Mouse (Mus musculus) liver, embryonic 12.5 days (tissue): ENCODE measurements around the gene F2. TPM values are rescaled to one million over a fixed set of nuclear protein-coding genes. Genes with fewer than 3 reads are reported as not detected.

ENCODE experiments used
- ATAC-seq: fragments of 200-750 bp; cut with Nextera tagmentation; 2 replicates; pipeline ENCODE4 v1.8.0; 2017; ENCODE audit warnings: moderate number of reproducible peaks, mild to moderate bottlenecking, moderate library complexity
- H3K27ac ChIP-seq: fragments of 300-500 bp; sonication (generic); 2 replicates; pipeline ENCODE4 v1.5.1; 2016; ENCODE audit warnings: mild to moderate bottlenecking
- H3K27me3 ChIP-seq: fragments of 300-500 bp; sonication (generic); replicated peaks from 2 replicates; pipeline ENCODE4 v1.6.1; 2016; ENCODE audit warnings: mild to moderate bottlenecking, moderate library complexity
- H3K36me3 ChIP-seq: fragments of 300-500 bp; sonication (generic); 2 replicates; pipeline ENCODE4 v1.6.1; 2016; ENCODE audit warnings: mild to moderate bottlenecking, moderate library complexity
- H3K4me1 ChIP-seq: fragments of 300-500 bp; sonication (generic); 2 replicates; pipeline ENCODE4 v1.6.1; 2016
- H3K4me2 ChIP-seq: fragments of 300-500 bp; sonication (generic); 2 replicates; pipeline ENCODE4 v1.6.1; 2016; ENCODE audit warnings: mild to moderate bottlenecking, moderate library complexity
- H3K4me3 ChIP-seq: fragments of 300-500 bp; sonication (generic); 2 replicates; pipeline ENCODE4 v1.5.1; 2016; ENCODE audit warnings: mild to moderate bottlenecking, moderate library complexity
- H3K9ac ChIP-seq: fragments of 300-500 bp; sonication (generic); 2 replicates; pipeline ENCODE4 v1.6.1; 2016; ENCODE audit warnings: mild to moderate bottlenecking, moderate library complexity
- H3K9me3 ChIP-seq: fragments of 300-500 bp; sonication (generic); replicated peaks from 2 replicates; pipeline ENCODE4 v1.6.1; 2016; ENCODE audit warnings: mild to moderate bottlenecking, moderate library complexity
- WGBS: fragments of 180-500 bp; shearing (Covaris S2); methylation state at CpG from one replicate; pipeline ENCODE4 v1.1.7; 2016; ENCODE audit not compliant: insufficient replicate concordance; 5-methylcytosine and 5-hydroxymethylcytosine counted together
- polyA plus RNA-seq: library from polyadenylated mRNA; unstranded; fragments of >200 nt; fragmentation: Nextera tagmentation; extraction: Ambion mirVana; gene quantifications from 2 replicates; pipeline ENCODE4 v1.2.1, GENCODE M21; 2016

Gene F2
- polyA plus RNA-seq, result 121 and 125 TPM in 2 replicates

DNA sequence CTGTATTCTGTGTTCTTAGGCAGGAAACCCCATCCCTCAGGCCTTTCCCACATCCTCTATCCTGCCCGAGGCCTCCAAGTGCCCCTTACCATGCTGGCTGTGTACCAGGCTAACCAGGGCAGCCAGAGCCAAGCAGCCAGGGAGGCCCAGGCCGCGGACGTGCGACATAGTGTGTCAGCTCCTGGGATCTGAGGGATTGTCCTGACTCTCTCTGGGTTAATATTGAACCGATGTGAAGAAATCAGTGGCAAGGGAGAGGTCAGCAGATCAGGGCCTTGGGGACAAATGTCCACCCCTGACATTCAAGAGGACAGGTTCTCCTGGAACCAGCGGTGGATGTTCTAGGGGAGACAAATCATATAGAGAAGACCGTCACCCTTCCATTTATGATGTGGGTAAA is at the start of gene F2:
F2 (minus strand) TSS at position 186 of the 400 bp plus-strand sequence.
- ATAC-seq, result peak; percentile 30; the same call in 1 of the 2 replicates
- H3K27me3 ChIP-seq, result no peaks in the 10 kb centered on the region
- H3K4me3 ChIP-seq, result peak within 1 kb of the TSS; percentile 42
- H3K9me3 ChIP-seq, result no peaks in the 10 kb centered on the region
- peak within 1 kb of the TSS; percentile 57 for H3K4me2 ChIP-seq
- H3K36me3 ChIP-seq, result no peaks in the 10 kb centered on the region
- H3K4me1 ChIP-seq, result peaks cover 48% of the 10 kb centered on the region
- peak within 1 kb of the TSS; percentile 59 for H3K27ac ChIP-seq
- H3K9ac ChIP-seq, result peak within 1 kb of the TSS; percentile 54
- 69% methylated on average over 8 of the region's 8 CpGs for WGBS

GRCm38 (mm10) chr2:91683919-91684318 is 47.7 kb upstream of the F2 start:
- Histone ChIP-seq H3K9me3 (no peaks in the 10 kb centered on the region), H3K4me3 (no peak overlapping the region), H3K4me2 (no peak overlapping the region), H3K27ac (no peak overlapping the region), H3K9ac (no peak overlapping the region), H3K36me3 (peaks cover 78% of the 10 kb centered on the region), H3K4me1 (no peaks in the 10 kb centered on the region), H3K27me3 (no peaks in the 10 kb centered on the region)
- no peak for ATAC-seq
- 73% methylated on average over 8 of the region's 8 CpGs for WGBS

DNA sequence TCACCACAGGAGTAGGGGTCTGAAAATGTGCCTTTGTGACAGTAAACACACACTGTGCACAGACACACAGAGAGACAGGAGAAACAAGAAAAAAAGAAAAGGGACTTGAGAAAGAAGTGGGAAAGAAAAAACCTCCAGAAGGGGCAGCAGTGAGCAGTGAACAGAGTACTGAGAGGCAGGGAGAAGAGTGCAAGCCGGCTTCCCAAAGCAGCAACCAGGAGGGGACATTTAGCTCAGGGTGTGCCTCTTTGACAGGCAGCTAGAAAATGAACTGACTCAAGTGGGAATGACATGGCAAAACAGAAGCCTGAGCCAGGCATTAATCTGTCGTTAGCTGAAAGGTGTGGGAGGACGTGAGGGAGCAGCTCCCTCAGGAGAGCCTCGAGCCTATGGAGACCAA is 46.6 kb upstream of the F2 start:
- Histone ChIP-seq H3K4me1 (no peaks in the 10 kb centered on the region), H3K36me3 (peaks cover 80% of the 10 kb centered on the region), H3K4me3 (no peak overlapping the region), H3K4me2 (no peak overlapping the region), H3K27ac (no peak overlapping the region), H3K9ac (no peak overlapping the region), H3K9me3 (no peaks in the 10 kb centered on the region), H3K27me3 (no peaks in the 10 kb centered on the region)
- peak; percentile 51 for ATAC-seq
- WGBS, result 38% methylated on average over 4 of the region's 4 CpGs

- Histone ChIP-seq H3K4me2 (no peak overlapping the region), H3K27me3 (no peaks in the 10 kb centered on the region), H3K9me3 (no peaks in the 10 kb centered on the region), H3K27ac (no peak overlapping the region), H3K9ac (no peak overlapping the region), H3K4me3 (no peak overlapping the region), H3K4me1 (no peaks in the 10 kb centered on the region), H3K36me3 (peaks cover 93% of the 10 kb centered on the region)
- no peak for ATAC-seq
Measured at GRCm38 (mm10) chr2:91676961-91677360, 40.7 kb upstream of the F2 start.

- Histone ChIP-seq H3K27me3 (no peaks in the 10 kb centered on the region), H3K4me3 (no peak overlapping the region), H3K9me3 (no peaks in the 10 kb centered on the region), H3K4me1 (no peaks in the 10 kb centered on the region), H3K4me2 (no peak overlapping the region), H3K27ac (no peak overlapping the region), H3K9ac (no peak overlapping the region), H3K36me3 (peaks cover 93% of the 10 kb centered on the region)
- WGBS, result 57% methylated on average over 2 of the region's 2 CpGs
- no peak for ATAC-seq
Measured at GRCm38 (mm10) chr2:91676420-91676819, 40.2 kb upstream of the F2 start.

DNA sequence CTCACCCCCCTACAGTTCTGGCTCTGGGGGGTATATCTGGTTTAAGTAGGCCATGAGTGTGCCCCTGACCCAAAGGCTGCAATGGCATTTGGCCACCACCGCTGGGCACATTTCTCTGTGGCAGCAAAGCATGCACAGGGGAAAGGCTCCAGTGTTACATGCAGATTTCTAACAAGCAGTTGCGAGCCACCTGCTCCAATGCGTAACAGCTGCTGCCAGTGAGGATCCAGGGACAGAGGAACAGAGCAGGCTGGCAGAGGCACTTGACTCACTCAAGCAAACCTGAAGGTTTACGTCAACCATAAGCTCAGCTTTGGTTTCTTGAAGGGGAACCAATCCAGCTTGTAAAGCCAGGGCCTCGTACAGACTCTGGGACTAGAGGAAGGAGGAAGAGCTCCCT is 38.7 kb upstream of the F2 start:
- Histone ChIP-seq H3K36me3 (peaks cover 93% of the 10 kb centered on the region), H3K4me1 (no peaks in the 10 kb centered on the region), H3K9me3 (no peaks in the 10 kb centered on the region), H3K27me3 (no peaks in the 10 kb centered on the region), H3K27ac (no peak overlapping the region), H3K4me2 (no peak overlapping the region), H3K4me3 (no peak overlapping the region), H3K9ac (no peak overlapping the region)
- no peak for ATAC-seq
- 90% methylated on average over 5 of the region's 5 CpGs for WGBS

DNA sequence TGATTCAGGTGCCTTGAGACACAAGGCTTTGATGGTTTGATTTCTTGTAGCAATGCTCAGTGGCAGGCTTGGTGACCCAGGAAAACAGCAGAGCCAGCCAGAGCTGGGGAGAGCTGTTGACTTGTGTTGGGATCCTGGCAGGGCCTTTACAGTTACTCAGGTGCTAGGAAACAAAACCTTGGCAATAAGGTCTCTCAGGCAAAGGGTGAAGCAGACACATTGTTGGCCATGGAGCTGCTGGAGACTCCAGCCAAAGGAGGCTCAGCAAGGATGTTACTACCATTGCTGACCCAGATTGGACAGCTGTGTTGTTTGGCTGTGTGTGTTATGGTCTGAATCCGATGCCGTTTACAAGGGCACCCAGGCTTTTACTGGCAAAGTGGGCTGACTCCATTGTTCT is 37.4 kb upstream of the F2 start:
- ATAC-seq, result no peak
- no peak overlapping the region for H3K9ac ChIP-seq
- H3K27me3 ChIP-seq, result no peaks in the 10 kb centered on the region
- H3K4me3 ChIP-seq, result no peak overlapping the region
- no peaks in the 10 kb centered on the region for H3K4me1 ChIP-seq
- H3K4me2 ChIP-seq, result no peak overlapping the region
- no peak overlapping the region for H3K27ac ChIP-seq
- no peaks in the 10 kb centered on the region for H3K9me3 ChIP-seq
- H3K36me3 ChIP-seq, result peaks cover 93% of the 10 kb centered on the region
- 86% methylated on average over 2 of the region's 2 CpGs for WGBS

DNA sequence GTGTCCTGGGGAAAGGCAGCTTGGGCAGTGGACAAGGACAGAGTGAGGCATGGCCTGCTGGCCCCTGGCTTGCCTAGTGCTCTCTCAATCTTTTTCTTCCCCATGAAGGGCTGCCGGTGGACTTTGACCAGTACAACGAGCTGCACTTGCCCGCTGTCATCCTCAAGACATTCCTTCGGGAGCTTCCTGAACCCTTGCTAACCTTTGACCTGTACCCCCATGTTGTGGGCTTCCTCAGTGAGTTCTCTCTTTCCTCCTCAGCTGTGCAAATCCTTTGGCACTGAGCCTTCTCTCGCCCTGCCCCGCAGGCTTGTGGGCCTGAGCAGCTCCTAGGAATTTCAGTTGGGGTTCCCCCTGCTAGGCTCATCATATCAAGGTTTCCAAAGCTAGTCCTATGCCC is 33.8 kb upstream of the F2 start:
- 74% methylated on average over 6 of the region's 6 CpGs for WGBS
- Histone ChIP-seq H3K27ac (no peak overlapping the region), H3K27me3 (no peaks in the 10 kb centered on the region), H3K9me3 (no peaks in the 10 kb centered on the region), H3K4me3 (no peak overlapping the region), H3K4me2 (no peak overlapping the region), H3K9ac (no peak overlapping the region), H3K36me3 (peaks cover 88% of the 10 kb centered on the region), H3K4me1 (no peaks in the 10 kb centered on the region)
- no peak for ATAC-seq

DNA sequence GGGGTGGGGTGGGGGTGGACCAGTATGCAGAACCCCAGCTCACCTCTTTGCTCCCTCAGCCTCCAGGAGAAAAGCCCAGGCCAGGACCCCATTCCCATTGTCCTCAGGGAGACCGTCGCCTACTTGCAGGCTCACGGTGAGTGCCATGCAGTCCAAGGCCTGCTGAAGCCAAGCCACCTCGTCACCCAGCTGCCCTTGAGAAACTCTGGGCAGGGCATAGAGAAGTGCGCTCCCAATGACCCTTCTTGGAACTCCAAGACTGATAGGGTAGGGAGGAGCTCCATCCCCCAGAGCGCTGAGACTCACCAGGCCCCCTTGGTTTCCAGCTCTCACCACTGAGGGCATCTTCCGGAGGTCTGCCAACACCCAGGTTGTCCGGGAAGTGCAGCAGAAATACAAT is 33.1 kb upstream of the F2 start:
- Histone ChIP-seq H3K9me3 (no peaks in the 10 kb centered on the region), H3K27ac (no peak overlapping the region), H3K36me3 (peaks cover 88% of the 10 kb centered on the region), H3K4me1 (no peaks in the 10 kb centered on the region), H3K27me3 (no peaks in the 10 kb centered on the region), H3K9ac (no peak overlapping the region), H3K4me3 (no peak overlapping the region), H3K4me2 (no peak overlapping the region)
- 84% methylated on average over 8 of the region's 8 CpGs for WGBS
- no peak for ATAC-seq

DNA sequence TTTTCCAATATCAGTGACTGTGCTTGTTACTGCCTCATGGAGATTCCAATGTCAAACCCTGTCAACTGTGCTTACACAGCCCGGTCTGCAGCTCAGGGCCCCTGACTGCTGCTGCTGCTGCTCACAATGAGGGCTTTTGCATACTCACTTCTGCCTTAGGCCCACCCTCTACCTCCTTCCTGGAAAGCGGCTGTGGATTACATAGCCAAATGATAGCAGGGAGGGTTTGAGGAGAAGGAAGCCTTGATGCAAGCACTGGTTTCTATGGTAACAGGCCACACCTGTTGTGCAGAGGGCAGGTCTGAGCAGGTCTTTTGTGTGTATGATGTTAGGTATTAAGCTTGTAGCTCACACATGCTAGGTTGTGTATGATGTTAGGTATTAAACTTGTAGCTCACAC is 31.5 kb upstream of the F2 start:
- no peak overlapping the region for H3K27ac ChIP-seq
- no peak overlapping the region for H3K4me2 ChIP-seq
- no peak overlapping the region for H3K4me3 ChIP-seq
- no peak overlapping the region for H3K9ac ChIP-seq
- H3K4me1 ChIP-seq, result no peaks in the 10 kb centered on the region
- H3K9me3 ChIP-seq, result no peaks in the 10 kb centered on the region
- WGBS, result 71% methylated on average over 2 of the region's 2 CpGs
- ATAC-seq, result no peak
- H3K36me3 ChIP-seq, result peaks cover 91% of the 10 kb centered on the region
- no peaks in the 10 kb centered on the region for H3K27me3 ChIP-seq

DNA sequence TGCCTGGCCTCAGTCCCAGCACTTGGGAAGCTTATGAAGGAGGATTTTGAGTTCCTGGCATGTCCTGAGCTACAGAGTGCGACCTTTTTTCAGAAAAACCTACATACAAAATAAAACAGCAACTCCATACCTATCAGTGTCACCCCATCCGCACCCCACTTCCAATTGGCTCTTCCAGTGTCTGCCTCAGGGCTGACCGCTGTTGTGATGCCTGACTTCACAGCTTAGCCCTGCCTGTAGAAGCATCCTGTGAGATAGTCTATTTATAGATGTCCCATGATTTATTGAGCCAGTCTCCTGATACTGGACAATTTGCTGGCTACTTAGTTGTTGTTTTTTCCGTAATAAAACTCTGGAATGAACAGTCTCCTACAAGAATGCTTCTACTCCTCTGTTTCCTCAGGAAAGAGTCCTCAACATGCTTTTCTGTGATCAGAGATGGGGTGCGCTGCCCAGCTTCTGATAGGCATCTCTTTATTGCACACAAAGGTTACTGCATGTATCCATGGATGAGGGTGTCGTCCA is 30.2 kb upstream of the F2 start:
- no peak overlapping the region for H3K4me3 ChIP-seq
- H3K9ac ChIP-seq, result no peak overlapping the region
- no peaks in the 10 kb centered on the region for H3K27me3 ChIP-seq
- H3K36me3 ChIP-seq, result peaks cover 92% of the 10 kb centered on the region
- H3K27ac ChIP-seq, result no peak overlapping the region
- no peaks in the 10 kb centered on the region for H3K4me1 ChIP-seq
- no peak for ATAC-seq
- WGBS, result 88% methylated on average over 6 of the region's 6 CpGs
- H3K4me2 ChIP-seq, result no peak overlapping the region
- H3K9me3 ChIP-seq, result no peaks in the 10 kb centered on the region

DNA sequence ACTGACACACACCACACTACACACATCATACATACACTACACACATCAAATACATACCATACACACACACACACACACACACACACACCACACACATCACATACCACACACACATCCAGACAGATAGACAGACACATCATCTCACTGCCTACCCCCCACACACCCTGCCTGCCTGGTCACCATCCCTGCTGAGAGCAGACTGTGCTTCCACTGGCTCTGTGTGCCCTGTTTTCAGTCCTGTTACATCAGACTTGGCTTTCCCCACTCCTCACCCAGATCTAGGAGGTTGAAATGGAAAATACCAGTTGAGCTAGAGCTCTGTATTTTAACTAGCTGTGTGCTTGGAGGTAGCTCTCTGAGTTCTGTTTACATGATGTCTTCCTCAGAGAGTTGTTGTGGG is 28.6 kb upstream of the F2 start:
- no peaks in the 10 kb centered on the region for H3K4me1 ChIP-seq
- no peaks in the 10 kb centered on the region for H3K27me3 ChIP-seq
- H3K4me2 ChIP-seq, result no peak overlapping the region
- H3K9ac ChIP-seq, result no peak overlapping the region
- no peak for ATAC-seq
- no peak overlapping the region for H3K4me3 ChIP-seq
- H3K9me3 ChIP-seq, result no peaks in the 10 kb centered on the region
- peaks cover 90% of the 10 kb centered on the region for H3K36me3 ChIP-seq
- no peak overlapping the region for H3K27ac ChIP-seq

DNA sequence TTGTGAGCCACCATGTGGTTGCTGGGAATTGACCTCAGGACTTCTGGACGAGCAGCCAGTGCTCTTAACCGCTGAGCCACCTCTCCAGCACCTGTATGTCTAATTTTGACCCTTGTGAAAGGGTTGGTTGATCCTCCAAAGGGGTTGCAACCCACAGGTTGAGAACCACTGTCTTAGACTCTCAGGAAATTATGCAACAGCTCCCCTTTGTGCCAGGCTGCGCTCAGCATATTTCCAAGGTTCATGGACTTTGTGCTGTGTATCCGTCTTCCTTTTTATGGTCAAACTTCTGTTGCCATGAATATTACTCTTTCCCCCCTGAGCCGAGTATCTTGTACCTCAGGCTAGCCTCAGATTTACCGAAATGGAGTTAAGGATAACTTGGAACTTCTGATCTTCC is 24.8 kb upstream of the F2 start:
- no peak for ATAC-seq

More for the DNA sequence above, 24.8 kb upstream of the F2 start:
- no peak overlapping the region for H3K27ac ChIP-seq
- 80% methylated on average over 6 of the region's 6 CpGs for WGBS
- no peak overlapping the region for H3K4me3 ChIP-seq
- no peaks in the 10 kb centered on the region for H3K9me3 ChIP-seq
- no peak overlapping the region for H3K9ac ChIP-seq
- H3K4me1 ChIP-seq, result no peaks in the 10 kb centered on the region
- no peaks in the 10 kb centered on the region for H3K27me3 ChIP-seq
- H3K36me3 ChIP-seq, result peaks cover 92% of the 10 kb centered on the region
- no peak overlapping the region for H3K4me2 ChIP-seq
